Mouse (Mus musculus): ENCODE data around the gene Btf3l4.

Btf3l4 gene

GRCm38 (mm10) chr4:108832916-108833827, at the start of gene Btf3l4:
Gene Btf3l4 (minus strand): TSS chr4:108833614.
- peak; percentile 98 for DNase-seq (ENCODE audit: low spot score)

GRCm38 (mm10) chr4:108878963-108879822, 45.8 kb upstream of the Btf3l4 start, which contains the start of gene Rab3b:
Gene Rab3b (plus strand): TSS chr4:108879063.
- peak; percentile 86 for DNase-seq (ENCODE audit: low spot score)

- no peak for DNase-seq (ENCODE audit: low spot score)
Measured at GRCm38 (mm10) chr4:108877901-108878300, 44.5 kb upstream of the Btf3l4 start.

GRCm38 (mm10) chr4:108873746-108874145, 40.3 kb upstream of the Btf3l4 start:
- no peak for DNase-seq (ENCODE audit: low spot score)

- DNase-seq (ENCODE audit: low spot score): peak; percentile 96
Measured at GRCm38 (mm10) chr4:108869730-108870374, 36.4 kb upstream of the Btf3l4 start.

GRCm38 (mm10) chr4:108866806-108867205, 33.4 kb upstream of the Btf3l4 start:
- DNase-seq (ENCODE audit: low spot score): no peak

- peak; percentile 34 for DNase-seq (ENCODE audit: low spot score)
Measured at GRCm38 (mm10) chr4:108848505-108848848, 15.1 kb upstream of the Btf3l4 start, which contains the start of gene A730015C16Rik. Gene A730015C16Rik (minus strand): TSS chr4:108848619.

- DNase-seq (ENCODE audit: low spot score): peak; percentile 92
Measured at GRCm38 (mm10) chr4:108847715-108848504, 14.5 kb upstream of the Btf3l4 start, which contains the start of gene Kti12. Gene Kti12 (plus strand): TSS chr4:108847785.

- DNase-seq (ENCODE audit: low spot score): no peak
Measured at GRCm38 (mm10) chr4:108845824-108846569, 12.6 kb upstream of the Btf3l4 start.

- no peak for DNase-seq (ENCODE audit: low spot score)
Measured at GRCm38 (mm10) chr4:108843336-108843735, 9.9 kb upstream of the Btf3l4 start.

- no peak for DNase-seq (ENCODE audit: low spot score)
Measured at GRCm38 (mm10) chr4:108841920-108842578, 8.6 kb upstream of the Btf3l4 start.

- no peak for DNase-seq (ENCODE audit: low spot score)
Measured at GRCm38 (mm10) chr4:108838031-108838430, 4.6 kb upstream of the Btf3l4 start.

GRCm38 (mm10) chr4:108835496-108835895, 2.1 kb upstream of the Btf3l4 start:
- peak; percentile 11 for DNase-seq (ENCODE audit: low spot score)

- no peak for DNase-seq (ENCODE audit: low spot score)
Measured at GRCm38 (mm10) chr4:108834971-108835311, 1.5 kb upstream of the Btf3l4 start.

- peak; percentile 97 for DNase-seq (ENCODE audit: low spot score)
Measured at GRCm38 (mm10) chr4:108834115-108834970, 929 bp upstream of the Btf3l4 start, which contains the start of gene Txndc12. Gene Txndc12 (plus strand): TSS chr4:108834601.

- DNase-seq (ENCODE audit: low spot score): no peak
Measured at GRCm38 (mm10) chr4:108833828-108834114, 357 bp upstream of the Btf3l4 start.

GRCm38 (mm10) chr4:108830698-108831097, 2.7 kb downstream of the Btf3l4 start:
- DNase-seq (ENCODE audit: low spot score): no peak

GRCm38 (mm10) chr4:108826643-108827042, 6.8 kb downstream of the Btf3l4 start:
- no peak for DNase-seq (ENCODE audit: low spot score)

- no peak for DNase-seq (ENCODE audit: low spot score)
Measured at GRCm38 (mm10) chr4:108826096-108826495, 7.3 kb downstream of the Btf3l4 start.
